Mouse (Mus musculus) bone marrow macrophage, adult 2 months (primary cell): ENCODE data around the gene Neil3. TPM values are rescaled to one million over a fixed set of nuclear protein-coding genes. Genes with fewer than 3 reads are reported as not detected.

Experiments
- H3K27ac ChIP-seq: 2 replicates; pipeline ENCODE4 v1.5.1; 2012; ENCODE audit warnings: low read depth, low read length; ENCODE audit not compliant: insufficient read depth
- H3K4me1 ChIP-seq: 2 replicates; pipeline ENCODE4 v1.6.1; 2012; ENCODE audit warnings: low read length; ENCODE audit not compliant: control insufficient read depth, insufficient read depth
- H3K4me3 ChIP-seq: 2 replicates; pipeline ENCODE4 v1.5.1; 2012; ENCODE audit warnings: mild to moderate bottlenecking, low read length, moderate library complexity; ENCODE audit not compliant: insufficient read depth
- CTCF ChIP-seq: IDR thresholded peaks from 2 replicates; pipeline ENCODE4 v1.5.1; 2012; ENCODE audit warnings: low read depth, mild to moderate bottlenecking, low read length, moderate library complexity
- POLR2A ChIP-seq: IDR thresholded peaks from 2 replicates; pipeline ENCODE4 v1.6.1; 2012; ENCODE audit warnings: mild to moderate bottlenecking, low read depth, low read length, borderline replicate concordance
- polyA plus RNA-seq: library from polyadenylated mRNA; stranded (reverse); fragments of >200 nt; gene quantifications from 2 replicates; pipeline ENCODE4 v1.2.4, GENCODE M21; 2012; ENCODE audit not compliant: missing spikeins, insufficient read depth, insufficient read length

Gene Neil3
- polyA plus RNA-seq: 28.6 and 28.9 TPM in 2 replicates

- Histone ChIP-seq H3K4me3 (peak within 1 kb of the TSS; percentile 60), H3K27ac (0 out of 2 replicates have a peak within 1 kb of the TSS, but pooled peaks have one; percentile 0), H3K4me1 (peaks cover 3% of the 10 kb centered on the region; the same call in 1 of the 2 replicates)
- TF ChIP-seq POLR2A: no peak
- TF ChIP-seq CTCF: no peak
Measured at GRCm38 (mm10) chr8:53638495-53639171, at the start of gene Neil3. Gene Neil3 (minus strand): TSS chr8:53639065.

- TF ChIP-seq CTCF: no peak
- TF ChIP-seq POLR2A: no peak
- H3K27ac ChIP-seq: no peak overlapping the region
- H3K4me1 ChIP-seq: no peaks in the 10 kb centered on the region
- H3K4me3 ChIP-seq: no peak overlapping the region
Measured at GRCm38 (mm10) chr8:53680846-53681245, 42.0 kb upstream of the Neil3 start.

- no peaks in the 10 kb centered on the region for H3K4me1 ChIP-seq
- H3K4me3 ChIP-seq: no peak overlapping the region
- no peak overlapping the region for H3K27ac ChIP-seq
- TF ChIP-seq CTCF (peak; percentile 71), POLR2A (no peak)
Measured at GRCm38 (mm10) chr8:53663946-53664345, 25.1 kb upstream of the Neil3 start.

- TF ChIP-seq POLR2A: no peak
- TF ChIP-seq CTCF: no peak
- H3K27ac ChIP-seq: no peak overlapping the region
- no peaks in the 10 kb centered on the region for H3K4me1 ChIP-seq
- H3K4me3 ChIP-seq: no peak overlapping the region
Measured at GRCm38 (mm10) chr8:53661436-53661835, 22.6 kb upstream of the Neil3 start.

- Histone ChIP-seq H3K27ac (no peak overlapping the region), H3K4me1 (no peaks in the 10 kb centered on the region), H3K4me3 (no peak overlapping the region)
- TF ChIP-seq POLR2A (no peak), CTCF (no peak)
Measured at GRCm38 (mm10) chr8:53630618-53631017, 8.2 kb downstream of the Neil3 start.

- no peak overlapping the region for H3K4me3 ChIP-seq
- TF ChIP-seq POLR2A (no peak), CTCF (no peak)
- no peaks in the 10 kb centered on the region for H3K4me1 ChIP-seq
- no peak overlapping the region for H3K27ac ChIP-seq
Measured at GRCm38 (mm10) chr8:53628864-53629415, 9.9 kb downstream of the Neil3 start.

GRCm38 (mm10) chr8:53623425-53623824 lies 15.4 kb downstream of the Neil3 start:
- Histone ChIP-seq H3K4me1 (no peaks in the 10 kb centered on the region), H3K27ac (no peak overlapping the region), H3K4me3 (no peak overlapping the region)
- no peak for TF ChIP-seq CTCF
- TF ChIP-seq POLR2A: no peak

GRCm38 (mm10) chr8:53619196-53619595 lies 19.7 kb downstream of the Neil3 start:
- no peak overlapping the region for H3K27ac ChIP-seq
- no peak for TF ChIP-seq POLR2A
- no peak for TF ChIP-seq CTCF
- no peaks in the 10 kb centered on the region for H3K4me1 ChIP-seq
- H3K4me3 ChIP-seq: no peak overlapping the region

GRCm38 (mm10) chr8:53614288-53614646 lies 24.6 kb downstream of the Neil3 start:
- no peak overlapping the region for H3K4me3 ChIP-seq

GRCm38 (mm10) chr8:53613577-53614287 lies 25.1 kb downstream of the Neil3 start:
- no peaks in the 10 kb centered on the region for H3K4me1 ChIP-seq
- no peak overlapping the region for H3K4me3 ChIP-seq
- no peak for TF ChIP-seq CTCF
- no peak for TF ChIP-seq POLR2A
- H3K27ac ChIP-seq: no peak overlapping the region

More at GRCm38 (mm10) chr8:53614288-53614646, 24.6 kb downstream of the Neil3 start:
- no peaks in the 10 kb centered on the region for H3K4me1 ChIP-seq
- H3K27ac ChIP-seq: no peak overlapping the region
- TF ChIP-seq CTCF (no peak), POLR2A (no peak)
